Mouse (Mus musculus) lung, embryonic 16.5 days (tissue): ENCODE results near the gene Uchl1. TPM values are rescaled to one million over a fixed set of nuclear protein-coding genes. Genes with fewer than 3 reads are reported as not detected.

ENCODE experiments used
- polyA plus RNA-seq: library from polyadenylated mRNA; unstranded; fragments of >200 nt; fragmentation: Nextera tagmentation; extraction: Ambion mirVana; gene quantifications from 2 replicates; pipeline ENCODE4 v1.2.1, GENCODE M21; 2015

Uchl1 gene
- polyA plus RNA-seq, 1 experiment from 2014 or later = 59.2 TPM

Other genes with a start within 250 kb of the Uchl1 start
- gene Apbb2, start 57.3 kb upstream of the Uchl1 start, polyA plus RNA-seq = 56.7 and 57.0 TPM in 2 replicates
- gene Limch1, start 69.7 kb downstream of the Uchl1 start, polyA plus RNA-seq = 97.4 and 109 TPM in 2 replicates